Mouse (Mus musculus): Measurements from ENCODE around the gene Alad.

DNA sequence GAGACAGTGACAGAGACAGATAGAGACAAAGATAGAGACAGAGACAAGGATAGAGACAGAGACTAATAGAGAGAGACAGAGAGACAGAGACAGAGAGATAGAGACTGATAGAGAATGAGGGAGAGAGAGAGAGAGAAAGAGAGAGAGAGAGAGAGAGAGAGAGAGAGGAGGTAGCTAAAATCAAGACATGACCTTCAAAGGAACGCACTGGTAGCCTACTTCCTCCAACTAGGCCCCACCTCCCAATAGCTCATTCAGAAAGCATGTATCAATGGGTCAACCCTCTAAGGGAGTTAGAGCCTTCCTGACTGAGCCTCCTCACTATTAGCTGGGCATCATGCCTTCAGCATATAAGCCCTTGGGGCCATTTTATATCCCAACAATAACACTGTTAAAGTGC is 48.6 kb upstream of the Alad start:
- TF ChIP-seq POLR2A (IDR thresholded peaks at IDR 0.05; ENCODE audit: insufficient read depth, low read depth, low read length) (no peak), CTCF (IDR thresholded peaks at IDR 0.05; ENCODE audit: insufficient read depth, low read depth, low read length) (no peak)

Measured in olfactory bulb, adult 2 months (tissue).